Mouse (Mus musculus) ES-Bruce4 (cell line): ENCODE data around the gene Sfrp5. TPM values are rescaled to one million over a fixed set of nuclear protein-coding genes. Genes with fewer than 3 reads are reported as not detected.

Source experiments
- H3K27ac ChIP-seq: 2 replicates; pipeline ENCODE4 v1.5.1; 2012; ENCODE audit warnings: low read length, inconsistent platforms; ENCODE audit not compliant: insufficient read depth
- H3K27me3 ChIP-seq: 2 replicates; pipeline ENCODE4 v1.6.1; 2012; ENCODE audit warnings: mild to moderate bottlenecking, low read length, inconsistent platforms; ENCODE audit not compliant: control insufficient read depth, poor library complexity, insufficient read depth, severe bottlenecking
- H3K36me3 ChIP-seq: 2 replicates; pipeline ENCODE4 v1.6.1; 2012; ENCODE audit warnings: inconsistent platforms, mild to moderate bottlenecking, low read length, moderate library complexity; ENCODE audit not compliant: control insufficient read depth, poor library complexity, insufficient read depth, severe bottlenecking
- H3K4me1 ChIP-seq: one replicate; pipeline ENCODE4 v1.8.1; 2011; ENCODE audit warnings: low read length; ENCODE audit not compliant: control insufficient read depth, insufficient read depth
- H3K4me3 ChIP-seq: 2 replicates; pipeline ENCODE4 v1.5.1; 2011; ENCODE audit warnings: low read depth, mild to moderate bottlenecking, low read length
- H3K9ac ChIP-seq: 2 replicates; pipeline ENCODE4 v1.6.1; 2012; ENCODE audit warnings: low read depth, mild to moderate bottlenecking, inconsistent platforms; ENCODE audit not compliant: poor library complexity, severe bottlenecking
- H3K9me3 ChIP-seq: replicated peaks from 2 replicates; pipeline ENCODE4 v1.6.1; 2012; ENCODE audit warnings: mild to moderate bottlenecking, low read length, inconsistent platforms; ENCODE audit not compliant: control insufficient read depth, poor library complexity, insufficient read depth, severe bottlenecking
- CTCF ChIP-seq: IDR thresholded peaks from one replicate; pipeline ENCODE4 v1.8.1; 2011; ENCODE audit warnings: low read depth, low read length
- EP300 ChIP-seq: IDR thresholded peaks from 2 replicates; pipeline ENCODE4 v1.6.1; 2011; ENCODE audit warnings: low read depth, low read length; ENCODE audit not compliant: insufficient read depth
- POLR2A ChIP-seq: IDR thresholded peaks from one replicate; pipeline ENCODE4 v1.8.1; 2011; ENCODE audit warnings: low read length; ENCODE audit not compliant: insufficient read depth
- polyA plus RNA-seq: library from polyadenylated mRNA; stranded (reverse); fragments of >200 nt; gene quantifications from 2 replicates; pipeline ENCODE4 v1.2.4, GENCODE M21; 2011; ENCODE audit warnings: low read depth; ENCODE audit not compliant: missing spikeins, insufficient read depth, insufficient read length

The Sfrp5 gene
- polyA plus RNA-seq, 1 experiment: 0.42 TPM

DNA sequence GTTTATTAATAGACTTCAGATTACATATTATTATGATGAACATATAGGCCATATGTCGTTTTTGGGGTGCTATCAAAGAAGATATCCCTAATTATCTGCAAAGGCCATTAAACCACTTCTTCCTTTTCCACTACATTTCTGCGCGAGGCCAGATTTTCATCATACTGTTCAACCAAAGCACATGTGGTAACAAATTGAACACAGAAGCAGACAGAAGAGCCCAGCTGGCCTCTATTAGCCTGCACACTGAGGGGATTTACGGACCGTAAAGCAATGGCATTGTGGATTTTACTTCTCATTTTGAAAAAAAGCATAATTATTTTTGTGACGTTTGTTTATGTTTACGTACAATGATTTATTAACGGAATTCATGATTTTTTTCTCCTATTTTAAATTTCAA, 3.1 kb upstream of the Sfrp5 start:
- no peak overlapping the region for H3K27ac ChIP-seq
- peaks cover 6% of the 10 kb centered on the region for H3K9me3 ChIP-seq
- no peak for TF ChIP-seq EP300
- no peak for TF ChIP-seq CTCF
- TF ChIP-seq POLR2A: no peak
- H3K27me3 ChIP-seq: peaks cover 8% of the 10 kb centered on the region
- H3K9ac ChIP-seq: no peak overlapping the region
- no peaks in the 10 kb centered on the region for H3K36me3 ChIP-seq
- no peak overlapping the region for H3K4me3 ChIP-seq
- no peaks in the 10 kb centered on the region for H3K4me1 ChIP-seq

DNA sequence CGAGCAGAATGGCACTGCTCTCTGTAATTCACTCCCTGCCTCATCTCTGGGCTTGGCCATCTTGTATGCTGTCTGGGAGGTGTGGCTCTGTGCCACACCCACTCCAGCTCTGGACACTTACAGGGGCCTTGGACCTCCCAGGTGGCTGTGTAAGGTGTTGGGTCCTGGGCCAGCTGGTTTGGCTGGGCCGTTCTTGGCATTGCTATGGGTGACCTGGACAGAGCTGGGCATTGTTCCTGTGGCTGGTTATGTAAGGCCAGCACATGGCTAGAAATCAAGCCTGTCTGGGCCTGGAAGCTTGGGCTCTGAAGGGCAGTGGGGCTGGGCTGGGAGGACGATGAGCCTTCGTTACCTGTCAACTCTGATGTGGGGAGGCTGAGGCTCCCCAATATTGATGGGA, 2.3 kb upstream of the Sfrp5 start:
- H3K27me3 ChIP-seq: peaks cover 8% of the 10 kb centered on the region
- no peak overlapping the region for H3K4me3 ChIP-seq
- no peak for TF ChIP-seq EP300
- TF ChIP-seq POLR2A: no peak
- no peak for TF ChIP-seq CTCF

DNA sequence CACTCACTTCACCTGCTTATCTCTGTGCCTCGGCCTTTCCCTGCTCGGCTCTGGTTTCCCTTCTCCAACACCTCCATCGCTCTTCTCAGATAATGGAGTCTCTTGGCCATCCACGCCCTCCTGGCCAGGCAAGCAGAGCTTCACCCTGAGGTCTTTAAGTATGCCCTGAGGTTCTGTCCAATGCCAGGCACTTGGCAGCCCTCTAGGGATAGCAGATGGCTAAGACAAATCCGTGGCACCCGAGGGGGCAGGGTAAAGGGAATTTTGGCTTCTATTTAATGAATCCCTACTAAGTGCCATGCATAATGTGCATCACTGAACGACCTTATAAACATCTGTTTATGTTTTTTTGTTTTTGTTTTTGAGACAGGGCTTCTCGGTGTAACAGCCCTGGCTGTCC, 415 bp upstream of the Sfrp5 start:
- H3K4me3 ChIP-seq: no peak overlapping the region
- no peak overlapping the region for H3K9ac ChIP-seq
- no peaks in the 10 kb centered on the region for H3K36me3 ChIP-seq
- no peaks in the 10 kb centered on the region for H3K4me1 ChIP-seq
- no peak for TF ChIP-seq CTCF
- TF ChIP-seq EP300: no peak
- no peak for TF ChIP-seq POLR2A
- peaks cover 8% of the 10 kb centered on the region for H3K27me3 ChIP-seq
- 0 out of 2 replicates have a peak, but pooled peaks cover 3% of the 10 kb centered on the region for H3K9me3 ChIP-seq
- no peak overlapping the region for H3K27ac ChIP-seq

More for the DNA sequence above, 2.3 kb upstream of the Sfrp5 start:
- Histone ChIP-seq H3K4me1 (no peaks in the 10 kb centered on the region), H3K27ac (no peak overlapping the region), H3K9ac (no peak overlapping the region), H3K9me3 (peaks cover 8% of the 10 kb centered on the region), H3K36me3 (no peaks in the 10 kb centered on the region)

DNA sequence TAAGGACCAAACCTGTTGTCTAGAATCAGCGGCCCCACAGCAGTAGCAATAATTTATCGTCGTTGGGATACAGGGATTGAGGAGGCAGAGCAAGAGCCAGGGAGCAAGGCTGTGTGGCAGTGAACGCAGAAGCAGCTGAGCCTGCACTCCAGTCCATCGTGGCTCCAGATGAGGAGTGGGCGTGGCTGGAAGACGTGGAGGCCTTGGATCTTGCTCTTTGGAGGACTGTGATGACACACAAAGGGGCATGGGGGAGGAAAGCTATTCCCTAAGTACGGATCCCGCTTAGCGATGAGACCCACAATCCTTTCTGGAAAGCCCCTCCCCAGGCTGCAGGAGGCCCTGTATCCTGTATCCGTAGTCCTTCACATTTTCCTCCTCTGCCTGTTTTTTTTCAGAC, 4.0 kb downstream of the Sfrp5 start:
- Histone ChIP-seq H3K4me1 (no peaks in the 10 kb centered on the region), H3K4me3 (no peak overlapping the region), H3K9ac (no peak overlapping the region), H3K27ac (no peak overlapping the region), H3K27me3 (peaks cover 8% of the 10 kb centered on the region), H3K36me3 (no peaks in the 10 kb centered on the region), H3K9me3 (0 out of 2 replicates have a peak, but pooled peaks cover 3% of the 10 kb centered on the region)
- TF ChIP-seq CTCF: no peak
- no peak for TF ChIP-seq POLR2A
- no peak for TF ChIP-seq EP300

DNA sequence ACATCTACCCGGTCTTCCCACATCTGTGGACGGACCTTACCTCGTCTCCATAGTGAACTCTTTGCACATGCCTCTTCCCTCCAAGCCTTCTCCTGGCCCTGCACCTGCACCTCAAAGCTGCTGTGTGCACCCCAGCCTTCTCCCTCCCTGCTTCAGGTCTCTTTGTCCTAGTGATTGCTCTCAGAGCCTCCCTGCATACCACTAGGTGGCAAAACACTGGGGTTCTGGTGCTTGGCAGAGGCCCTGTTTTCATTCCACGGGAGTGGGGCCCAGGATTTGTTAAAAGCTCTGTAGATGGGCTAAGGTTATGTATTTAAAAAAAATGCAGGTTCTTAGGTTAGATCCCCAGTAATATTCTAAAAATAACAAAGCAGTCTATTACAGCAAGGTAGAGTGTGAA, 5.0 kb downstream of the Sfrp5 start:
- Histone ChIP-seq H3K4me1 (no peaks in the 10 kb centered on the region), H3K27me3 (peaks cover 4% of the 10 kb centered on the region), H3K27ac (no peak overlapping the region), H3K36me3 (no peaks in the 10 kb centered on the region), H3K4me3 (no peak overlapping the region), H3K9ac (no peak overlapping the region), H3K9me3 (0 out of 2 replicates have a peak, but pooled peaks cover 3% of the 10 kb centered on the region)
- TF ChIP-seq EP300: no peak
- no peak for TF ChIP-seq CTCF
- TF ChIP-seq POLR2A: no peak

DNA sequence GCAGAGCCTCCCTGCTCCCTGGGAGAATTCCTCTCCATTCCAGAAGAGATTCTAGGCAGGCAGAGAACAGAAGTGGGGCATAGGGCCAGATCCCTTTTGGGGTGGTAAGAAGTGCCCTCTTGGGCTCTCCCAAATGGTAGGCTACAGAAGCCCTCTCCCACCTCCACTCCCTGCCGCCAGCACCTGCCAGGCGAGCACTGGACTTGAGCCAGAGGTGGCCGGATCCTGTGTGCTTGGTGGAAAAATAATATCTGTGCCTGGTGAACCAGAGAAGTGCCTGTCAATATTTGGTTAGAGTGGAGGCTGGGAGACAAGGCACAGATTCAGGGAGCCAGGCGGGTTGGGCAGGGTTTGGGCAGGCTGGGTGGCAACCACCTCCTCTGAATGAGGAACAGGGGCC, 5.7 kb downstream of the Sfrp5 start:
- Histone ChIP-seq H3K9ac (no peak overlapping the region), H3K4me3 (no peak overlapping the region), H3K27me3 (peaks cover 3% of the 10 kb centered on the region), H3K9me3 (0 out of 2 replicates have a peak, but pooled peaks cover 3% of the 10 kb centered on the region), H3K4me1 (no peaks in the 10 kb centered on the region), H3K27ac (no peak overlapping the region), H3K36me3 (no peaks in the 10 kb centered on the region)
- no peak for TF ChIP-seq EP300
- no peak for TF ChIP-seq POLR2A
- no peak for TF ChIP-seq CTCF
